Mouse (Mus musculus): Measurements from ENCODE around the gene Rpl32.

GRCm38 (mm10) chr6:115838161-115838597, 29.6 kb upstream of the Rpl32 start, which contains the start of gene Efcab12:
- TF ChIP-seq CTCF (IDR thresholded peaks at IDR 0.05; ENCODE audit: extremely low read depth, insufficient read depth, insufficient read length, insufficient replicate concordance) (no peak), POLR2A (IDR thresholded peaks at IDR 0.05; ENCODE audit: low read depth, low read length) (no peak)
